Mouse (Mus musculus) erythroblast, embryonic 14.5 days (primary cell): ENCODE data around the gene Acsl5. TPM values are rescaled to one million over a fixed set of nuclear protein-coding genes. Genes with fewer than 3 reads are reported as not detected.

Experiments used
- H3K27me3 ChIP-seq: 2 replicates; pipeline ENCODE4 v1.6.1; 2012; ENCODE audit warnings: inconsistent platforms; ENCODE audit not compliant: control insufficient read depth
- H3K36me3 ChIP-seq: 2 replicates; pipeline ENCODE4 v1.6.1; 2012; ENCODE audit warnings: mild to moderate bottlenecking, inconsistent platforms; ENCODE audit not compliant: control insufficient read depth
- H3K4me1 ChIP-seq: 2 replicates; pipeline ENCODE4 v1.6.1; 2012; ENCODE audit warnings: inconsistent platforms; ENCODE audit not compliant: control insufficient read depth
- H3K4me3 ChIP-seq: replicated peaks from 2 replicates; pipeline ENCODE3; 2012; ENCODE audit warnings: moderate library complexity, mild to moderate bottlenecking, inconsistent platforms
- H3K9me3 ChIP-seq: 2 replicates; pipeline ENCODE4 v1.6.1; 2012; ENCODE audit warnings: low read length, inconsistent platforms, mixed read lengths; ENCODE audit not compliant: control insufficient read depth
- GATA1 ChIP-seq: IDR thresholded peaks from 2 replicates; pipeline ENCODE4 v1.6.1; 2012; ENCODE audit warnings: low read length, inconsistent platforms, mixed read lengths
- TAL1 ChIP-seq: IDR thresholded peaks from 3 replicates; pipeline ENCODE4 v1.6.1; 2012; ENCODE audit warnings: low read length, inconsistent platforms, mixed read lengths
- polyA plus RNA-seq: library from polyadenylated mRNA; stranded (reverse); fragments of >175 nt; gene quantifications from 2 replicates; pipeline ENCODE4 v1.2.3, GENCODE M21; 2012

Gene Acsl5
- polyA plus RNA-seq, 1 experiment: 1.3 TPM

- H3K4me3 ChIP-seq: no peak overlapping the region
- H3K9me3 ChIP-seq: no peaks in the 10 kb centered on the region
- H3K36me3 ChIP-seq: peaks cover 72% of the 10 kb centered on the region
- TF ChIP-seq GATA1: no peak
- TF ChIP-seq TAL1: no peak
- H3K27me3 ChIP-seq: no peaks in the 10 kb centered on the region
- peaks cover 67% of the 10 kb centered on the region for H3K4me1 ChIP-seq
Observed at GRCm38 (mm10) chr19:55268150-55268549, 16.4 kb downstream of the Acsl5 start.

- TF ChIP-seq GATA1: no peak
- no peak for TF ChIP-seq TAL1
- Histone ChIP-seq H3K9me3 (no peaks in the 10 kb centered on the region), H3K4me1 (peaks cover 76% of the 10 kb centered on the region), H3K36me3 (peaks cover 77% of the 10 kb centered on the region), H3K27me3 (no peaks in the 10 kb centered on the region), H3K4me3 (no peak overlapping the region)
Observed at GRCm38 (mm10) chr19:55269051-55269450, 17.3 kb downstream of the Acsl5 start.

- Histone ChIP-seq H3K9me3 (no peaks in the 10 kb centered on the region), H3K4me3 (no peak overlapping the region), H3K27me3 (no peaks in the 10 kb centered on the region), H3K4me1 (peaks cover 86% of the 10 kb centered on the region), H3K36me3 (peaks cover 80% of the 10 kb centered on the region)
- TF ChIP-seq GATA1 (no peak), TAL1 (no peak)
Observed at GRCm38 (mm10) chr19:55271448-55271847, 19.7 kb downstream of the Acsl5 start.

GRCm38 (mm10) chr19:55273340-55273739 lies 21.6 kb downstream of the Acsl5 start:
- no peak for TF ChIP-seq GATA1
- no peak for TF ChIP-seq TAL1
- H3K4me1 ChIP-seq: peaks cover 75% of the 10 kb centered on the region

GRCm38 (mm10) chr19:55276100-55276499 lies 24.4 kb downstream of the Acsl5 start:
- peaks cover 83% of the 10 kb centered on the region for H3K36me3 ChIP-seq
- TF ChIP-seq GATA1 (no peak), TAL1 (no peak)
- H3K9me3 ChIP-seq: no peaks in the 10 kb centered on the region
- H3K4me1 ChIP-seq: peaks cover 52% of the 10 kb centered on the region
- no peaks in the 10 kb centered on the region for H3K27me3 ChIP-seq
- H3K4me3 ChIP-seq: no peak overlapping the region

More at GRCm38 (mm10) chr19:55273340-55273739, 21.6 kb downstream of the Acsl5 start:
- Histone ChIP-seq H3K27me3 (no peaks in the 10 kb centered on the region), H3K4me3 (no peak overlapping the region), H3K9me3 (no peaks in the 10 kb centered on the region), H3K36me3 (peaks cover 84% of the 10 kb centered on the region)

- TF ChIP-seq TAL1 (no peak), GATA1 (no peak)
- Histone ChIP-seq H3K27me3 (no peaks in the 10 kb centered on the region), H3K9me3 (no peaks in the 10 kb centered on the region), H3K4me3 (no peak overlapping the region), H3K4me1 (peaks cover 51% of the 10 kb centered on the region), H3K36me3 (peaks cover 84% of the 10 kb centered on the region)
Observed at GRCm38 (mm10) chr19:55276770-55277169, 25.0 kb downstream of the Acsl5 start.

- peak overlapping the region; percentile 60 for H3K4me3 ChIP-seq
- peaks cover 3% of the 10 kb centered on the region for H3K9me3 ChIP-seq
- no peaks in the 10 kb centered on the region for H3K27me3 ChIP-seq
- TF ChIP-seq GATA1 (peak; percentile 93), TAL1 (peak; percentile 82)
- H3K36me3 ChIP-seq: peaks cover 97% of the 10 kb centered on the region
- H3K4me1 ChIP-seq: peaks cover 58% of the 10 kb centered on the region
Observed at GRCm38 (mm10) chr19:55284093-55284492, 32.4 kb downstream of the Acsl5 start.

- TF ChIP-seq TAL1 (no peak), GATA1 (no peak)
- peaks cover 99% of the 10 kb centered on the region for H3K36me3 ChIP-seq
- H3K9me3 ChIP-seq: peaks cover 3% of the 10 kb centered on the region
- H3K27me3 ChIP-seq: no peaks in the 10 kb centered on the region
- H3K4me3 ChIP-seq: peak overlapping the region; percentile 60
- H3K4me1 ChIP-seq: peaks cover 73% of the 10 kb centered on the region
Observed at GRCm38 (mm10) chr19:55286034-55286433, 34.3 kb downstream of the Acsl5 start.

GRCm38 (mm10) chr19:55288974-55289373 lies 37.2 kb downstream of the Acsl5 start:
- Histone ChIP-seq H3K27me3 (no peaks in the 10 kb centered on the region), H3K9me3 (peaks cover 3% of the 10 kb centered on the region), H3K36me3 (peaks cover 99% of the 10 kb centered on the region), H3K4me3 (no peak overlapping the region), H3K4me1 (peaks cover 64% of the 10 kb centered on the region)
- TF ChIP-seq TAL1: no peak
- TF ChIP-seq GATA1: no peak

GRCm38 (mm10) chr19:55290621-55291270 lies 39.0 kb downstream of the Acsl5 start:
- Histone ChIP-seq H3K4me1 (peaks cover 62% of the 10 kb centered on the region), H3K9me3 (peaks cover 3% of the 10 kb centered on the region), H3K36me3 (peaks cover 99% of the 10 kb centered on the region), H3K4me3 (no peak overlapping the region), H3K27me3 (no peaks in the 10 kb centered on the region)
- no peak for TF ChIP-seq GATA1
- no peak for TF ChIP-seq TAL1
